Mouse (Mus musculus) lung, embryonic 16.5 days (tissue): ENCODE data around the gene Nckap1. TPM values are rescaled to one million over a fixed set of nuclear protein-coding genes. Genes with fewer than 3 reads are reported as not detected.
A peak's percentile ranks its signal among the peaks of the same experiment; 100 is the strongest.

Experiments
- ATAC-seq: fragments of 200-750 bp; cut with Nextera tagmentation; 2 replicates; pipeline ENCODE4 v1.8.0; 2017; ENCODE audit warnings: low read depth, mild to moderate bottlenecking, moderate library complexity
- H3K27ac ChIP-seq: fragments of 300-500 bp; sonication (generic); 2 replicates; pipeline ENCODE4 v1.5.1; 2014; ENCODE audit warnings: mild to moderate bottlenecking, control low read depth, low read length
- H3K27me3 ChIP-seq: fragments of 300-500 bp; sonication (generic); 2 replicates; pipeline ENCODE4 v1.6.1; 2014; ENCODE audit warnings: low read depth, low read length, mixed read lengths; ENCODE audit not compliant: control insufficient read depth, insufficient read depth
- H3K36me3 ChIP-seq: fragments of 300-500 bp; sonication (generic); 2 replicates; pipeline ENCODE4 v1.6.1; 2014; ENCODE audit warnings: low read length; ENCODE audit not compliant: control insufficient read depth, insufficient read depth
- H3K4me1 ChIP-seq: fragments of 300-500 bp; sonication (generic); replicated peaks from 2 replicates; pipeline ENCODE4 v1.6.1; 2014; ENCODE audit warnings: low read length, mixed read lengths; ENCODE audit not compliant: control insufficient read depth, insufficient read depth
- H3K4me2 ChIP-seq: fragments of 300-500 bp; sonication (generic); 2 replicates; pipeline ENCODE4 v1.6.1; 2014; ENCODE audit warnings: low read depth, low read length, control low read depth
- H3K4me3 ChIP-seq: fragments of 300-500 bp; sonication (generic); 2 replicates; pipeline ENCODE4 v1.5.1; 2014; ENCODE audit warnings: mild to moderate bottlenecking, low read length, control low read depth
- H3K9ac ChIP-seq: fragments of 300-500 bp; sonication (generic); 2 replicates; pipeline ENCODE4 v1.6.1; 2014; ENCODE audit warnings: low read length, control low read depth
- H3K9me3 ChIP-seq: fragments of 300-500 bp; sonication (generic); 2 replicates; pipeline ENCODE4 v1.6.1; 2016; ENCODE audit warnings: low read length; ENCODE audit not compliant: control insufficient read depth
- WGBS: fragments of 180-500 bp; shearing (Covaris S2); extraction: QIAGEN DNeasy Blood & Tissue Kit; methylation state at CpG from one replicate; pipeline ENCODE4 v1.1.7; 2014; 5-methylcytosine and 5-hydroxymethylcytosine counted together
- polyA plus RNA-seq: library from polyadenylated mRNA; unstranded; fragments of >200 nt; fragmentation: Nextera tagmentation; extraction: Ambion mirVana; gene quantifications from 2 replicates; pipeline ENCODE4 v1.2.1, GENCODE M21; 2015

The Nckap1 gene
- polyA plus RNA-seq, 1 experiment from 2014 or later: 48.6 TPM

GRCm38 (mm10) chr2:80600611-80601010 lies 19.4 kb upstream of the Nckap1 start:
- H3K9ac ChIP-seq: no peak overlapping the region
- no peak for ATAC-seq
- H3K27me3 ChIP-seq: no peaks in the 10 kb centered on the region
- no peaks in the 10 kb centered on the region for H3K9me3 ChIP-seq
- H3K4me2 ChIP-seq: no peak overlapping the region
- no peak overlapping the region for H3K4me3 ChIP-seq
- H3K27ac ChIP-seq: no peak overlapping the region
- no peaks in the 10 kb centered on the region for H3K4me1 ChIP-seq
- H3K36me3 ChIP-seq: no peaks in the 10 kb centered on the region

GRCm38 (mm10) chr2:80599850-80600249 lies 18.7 kb upstream of the Nckap1 start:
- no peak overlapping the region for H3K27ac ChIP-seq
- 81% methylated on average over 3 of the region's 3 CpGs for WGBS
- H3K4me3 ChIP-seq: no peak overlapping the region
- ATAC-seq: no peak
- no peaks in the 10 kb centered on the region for H3K36me3 ChIP-seq
- H3K9ac ChIP-seq: no peak overlapping the region
- no peaks in the 10 kb centered on the region for H3K4me1 ChIP-seq
- no peak overlapping the region for H3K4me2 ChIP-seq
- no peaks in the 10 kb centered on the region for H3K27me3 ChIP-seq
- H3K9me3 ChIP-seq: no peaks in the 10 kb centered on the region

GRCm38 (mm10) chr2:80596960-80597359 lies 15.8 kb upstream of the Nckap1 start:
- ATAC-seq: no peak
- no peaks in the 10 kb centered on the region for H3K27me3 ChIP-seq
- no peak overlapping the region for H3K4me2 ChIP-seq
- H3K36me3 ChIP-seq: no peaks in the 10 kb centered on the region
- WGBS: 55% methylated on average over 5 of the region's 5 CpGs
- no peaks in the 10 kb centered on the region for H3K4me1 ChIP-seq
- no peak overlapping the region for H3K9ac ChIP-seq
- H3K9me3 ChIP-seq: no peaks in the 10 kb centered on the region
- H3K4me3 ChIP-seq: no peak overlapping the region
- H3K27ac ChIP-seq: no peak overlapping the region

- Histone ChIP-seq H3K4me3 (no peak overlapping the region), H3K27ac (no peak overlapping the region), H3K9me3 (no peaks in the 10 kb centered on the region), H3K4me1 (no peaks in the 10 kb centered on the region), H3K36me3 (no peaks in the 10 kb centered on the region), H3K27me3 (no peaks in the 10 kb centered on the region), H3K9ac (no peak overlapping the region), H3K4me2 (no peak overlapping the region)
- no peak for ATAC-seq
- 76% methylated on average over 4 of the region's 4 CpGs for WGBS
Observed at GRCm38 (mm10) chr2:80594215-80594918, 13.2 kb upstream of the Nckap1 start.

- H3K27me3 ChIP-seq: no peaks in the 10 kb centered on the region
- peaks cover 9% of the 10 kb centered on the region for H3K4me1 ChIP-seq
- no peaks in the 10 kb centered on the region for H3K9me3 ChIP-seq
- no peak for ATAC-seq
- no peak overlapping the region for H3K9ac ChIP-seq
- 88% methylated on average over 3 of the region's 3 CpGs for WGBS
- no peaks in the 10 kb centered on the region for H3K36me3 ChIP-seq
- no peak overlapping the region for H3K4me2 ChIP-seq
- no peak overlapping the region for H3K4me3 ChIP-seq
- H3K27ac ChIP-seq: no peak overlapping the region
Observed at GRCm38 (mm10) chr2:80582356-80582755, 1.2 kb upstream of the Nckap1 start.

GRCm38 (mm10) chr2:80580311-80580961 lies 744 bp downstream of the Nckap1 start:
- Histone ChIP-seq H3K9ac (peak overlapping the region; percentile 98), H3K27me3 (no peaks in the 10 kb centered on the region), H3K9me3 (no peaks in the 10 kb centered on the region), H3K36me3 (no peaks in the 10 kb centered on the region), H3K4me3 (peak overlapping the region; percentile 91), H3K4me2 (peak overlapping the region; percentile 68), H3K27ac (peak overlapping the region; percentile 98), H3K4me1 (peaks cover 9% of the 10 kb centered on the region)
- under 1% methylated on average over 44 of the region's 65 CpGs for WGBS
- ATAC-seq: peak; percentile 66

DNA sequence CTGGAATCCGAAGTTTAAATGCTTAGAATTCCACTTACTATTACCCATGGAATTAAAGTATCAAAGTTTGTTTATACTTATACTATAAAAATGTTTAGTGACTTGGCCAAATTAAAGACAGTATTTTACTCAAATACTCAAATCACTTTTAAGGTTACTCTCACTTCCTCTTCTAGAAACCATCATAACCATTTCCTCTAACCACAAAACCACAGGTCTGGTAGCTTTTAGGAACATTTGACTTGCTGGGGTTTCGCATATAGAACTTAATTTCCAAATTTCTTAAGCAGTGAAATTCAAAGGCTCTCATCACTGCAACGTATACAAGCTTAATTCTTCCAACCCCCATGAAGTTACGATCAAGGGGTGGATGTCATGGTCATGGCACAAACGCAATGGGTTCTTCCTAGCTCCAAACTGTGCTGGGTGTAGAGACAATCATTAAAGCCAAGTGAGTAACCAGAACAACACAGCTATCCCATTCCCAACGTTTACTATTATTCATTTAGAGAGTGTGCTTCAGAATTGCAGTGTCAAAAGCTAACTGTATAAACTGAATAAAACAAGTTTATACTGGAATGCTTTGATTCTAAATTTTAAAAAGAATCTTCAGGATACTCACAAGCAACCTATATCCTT lies 1.8 kb downstream of the Nckap1 start:
- Histone ChIP-seq H3K4me2 (peak overlapping the region; percentile 66), H3K36me3 (no peaks in the 10 kb centered on the region), H3K4me3 (peak overlapping the region; percentile 41), H3K27ac (0 out of 2 replicates have a peak overlapping the region, but pooled peaks have one; percentile 12), H3K27me3 (no peaks in the 10 kb centered on the region), H3K9ac (peak overlapping the region; percentile 46), H3K4me1 (peaks cover 12% of the 10 kb centered on the region), H3K9me3 (no peaks in the 10 kb centered on the region)
- ATAC-seq: no peak
- WGBS: 24% methylated on average over 6 of the region's 6 CpGs

DNA sequence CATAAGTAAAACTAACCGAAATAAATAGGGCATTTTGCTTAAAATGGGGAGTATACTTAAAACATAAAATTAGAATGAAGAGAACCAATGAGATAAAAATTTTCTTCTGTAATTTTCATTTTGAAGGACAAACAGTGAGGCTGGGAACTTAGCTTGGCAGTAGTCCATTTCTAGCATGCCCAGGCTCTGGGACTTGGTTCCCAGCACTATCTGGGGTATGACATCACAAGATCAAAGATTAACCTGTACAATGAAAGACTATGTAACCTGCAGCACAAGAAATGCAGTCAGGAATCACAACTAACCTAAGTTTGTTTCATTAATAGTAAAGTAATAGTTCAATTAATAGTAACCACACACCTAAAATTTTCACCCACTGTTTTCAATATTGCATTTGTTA lies 3.9 kb downstream of the Nckap1 start:
- no peak overlapping the region for H3K4me2 ChIP-seq
- H3K27ac ChIP-seq: no peak overlapping the region
- H3K9me3 ChIP-seq: no peaks in the 10 kb centered on the region
- peaks cover 12% of the 10 kb centered on the region for H3K4me1 ChIP-seq
- no peak for ATAC-seq
- no peaks in the 10 kb centered on the region for H3K36me3 ChIP-seq
- H3K4me3 ChIP-seq: no peak overlapping the region
- H3K9ac ChIP-seq: no peak overlapping the region
- 96% methylated on average over 1 of the region's 1 CpGs for WGBS
- no peaks in the 10 kb centered on the region for H3K27me3 ChIP-seq

DNA sequence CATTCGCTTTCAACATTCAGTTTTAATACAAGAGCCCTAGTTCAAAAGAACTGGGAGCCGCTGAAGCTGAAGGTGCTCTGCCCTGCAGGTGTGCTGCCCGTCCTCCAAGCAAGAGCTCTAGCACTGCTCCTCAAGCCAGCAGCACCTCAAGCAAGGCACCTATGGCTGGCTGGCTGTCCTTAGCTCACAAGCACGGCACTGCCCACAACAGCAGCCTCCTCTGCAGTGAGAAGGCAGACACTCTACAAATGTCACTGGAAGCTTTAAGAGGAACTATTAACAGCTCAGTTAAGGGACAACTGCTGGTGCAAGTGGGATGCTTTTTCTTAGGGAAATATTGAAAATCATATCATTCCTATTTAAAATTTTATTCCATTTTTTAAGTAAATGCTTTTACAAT lies 10.5 kb downstream of the Nckap1 start:
- ATAC-seq: no peak
- peaks cover 2% of the 10 kb centered on the region; the same call in 1 of the 2 replicates for H3K4me1 ChIP-seq
- no peaks in the 10 kb centered on the region for H3K9me3 ChIP-seq
- no peak overlapping the region for H3K9ac ChIP-seq
- no peak overlapping the region for H3K27ac ChIP-seq
- no peaks in the 10 kb centered on the region for H3K36me3 ChIP-seq
- no peaks in the 10 kb centered on the region for H3K27me3 ChIP-seq
- H3K4me3 ChIP-seq: no peak overlapping the region
- H3K4me2 ChIP-seq: no peak overlapping the region
- 66% methylated on average over 4 of the region's 4 CpGs for WGBS
